Mouse (Mus musculus) heart, adult 2 months (tissue): Measurements from ENCODE around the gene Ak4. TPM values are rescaled to one million over a fixed set of nuclear protein-coding genes. Genes with fewer than 3 reads are reported as not detected.

ENCODE experiments used
- DNase-seq, 2 experiments: peaks; one replicate each; pipeline ENCODE4 v3.0.0; 2021
- H3K27ac ChIP-seq: fragments of 200-600 bp; 2 replicates; pipeline ENCODE4 v1.8.1; 2022
- H3K27me3 ChIP-seq: fragments of 200-500 bp; 2 replicates; pipeline ENCODE4 v1.6.1; 2012; ENCODE audit warnings: mild to moderate bottlenecking, low read length, inconsistent platforms, mixed read lengths; ENCODE audit not compliant: control insufficient read depth, insufficient read depth
- H3K36me3 ChIP-seq: fragments of 200-500 bp; 2 replicates; pipeline ENCODE4 v1.6.1; 2012; ENCODE audit warnings: low read length, inconsistent platforms; ENCODE audit not compliant: control insufficient read depth, insufficient read depth
- H3K4me1 ChIP-seq: fragments of 200-500 bp; 2 replicates; pipeline ENCODE4 v1.6.1; 2011; ENCODE audit warnings: low read length; ENCODE audit not compliant: control insufficient read depth, insufficient read depth
- H3K4me3 ChIP-seq: fragments of 200-600 bp; 2 replicates; pipeline ENCODE4 v1.8.1; 2022
- H3K79me2 ChIP-seq: fragments of 200-500 bp; replicated peaks from 2 replicates; pipeline ENCODE4 v1.6.1; 2012; ENCODE audit warnings: mild to moderate bottlenecking, inconsistent platforms, low read length, moderate library complexity, mixed read lengths; ENCODE audit not compliant: control insufficient read depth, insufficient read depth
- H3K9ac ChIP-seq: fragments of 200-500 bp; 2 replicates; pipeline ENCODE4 v1.6.1; 2012; ENCODE audit warnings: low read depth, mild to moderate bottlenecking, control low read depth, inconsistent platforms, low read length, mixed read lengths
- CTCF ChIP-seq: fragments of 200-600 bp; IDR thresholded peaks from 2 replicates; pipeline ENCODE4 v1.8.1; 2022; ENCODE audit warnings: antibody characterized with exemption, mild to moderate bottlenecking, moderate library complexity
- EP300 ChIP-seq: fragments of 200-500 bp; IDR thresholded peaks from 2 replicates; pipeline ENCODE4 v1.6.1; 2011; ENCODE audit warnings: low read depth, low read length, control low read depth; ENCODE audit not compliant: insufficient read depth
- POLR2A ChIP-seq: fragments of 200-500 bp; IDR thresholded peaks from 2 replicates; pipeline ENCODE4 v1.6.1; 2011; ENCODE audit warnings: mild to moderate bottlenecking, low read depth, low read length, control low read depth; ENCODE audit not compliant: insufficient read depth
- WGBS: fragments of 180-500 bp; shearing (Covaris S2); methylation state at CpG from one replicate; pipeline ENCODE4 v1.1.7; 2018; 5-methylcytosine and 5-hydroxymethylcytosine counted together
- intact Hi-C: fragments of 180-260 bp; cut with DNase I; formaldehyde crosslinking; loops from one replicate; pipeline ENCODE4 v1.15.1; 2025
- polyA plus RNA-seq: library from polyadenylated mRNA; depleted of rRNA; stranded (reverse); fragments of >200 nt; gene quantifications from 2 replicates; pipeline ENCODE4 v1.2.3, GENCODE M21; 2012
- total RNA-seq, 2 experiments: library from RNA; stranded (reverse); gene quantifications; 2 replicates each; pipeline ENCODE4 v1.2.3; 2021

Gene Ak4
- total and polyA plus RNA-seq, 3 experiments, result 11.1 to 32.0 (median 31.8) TPM

DNA sequence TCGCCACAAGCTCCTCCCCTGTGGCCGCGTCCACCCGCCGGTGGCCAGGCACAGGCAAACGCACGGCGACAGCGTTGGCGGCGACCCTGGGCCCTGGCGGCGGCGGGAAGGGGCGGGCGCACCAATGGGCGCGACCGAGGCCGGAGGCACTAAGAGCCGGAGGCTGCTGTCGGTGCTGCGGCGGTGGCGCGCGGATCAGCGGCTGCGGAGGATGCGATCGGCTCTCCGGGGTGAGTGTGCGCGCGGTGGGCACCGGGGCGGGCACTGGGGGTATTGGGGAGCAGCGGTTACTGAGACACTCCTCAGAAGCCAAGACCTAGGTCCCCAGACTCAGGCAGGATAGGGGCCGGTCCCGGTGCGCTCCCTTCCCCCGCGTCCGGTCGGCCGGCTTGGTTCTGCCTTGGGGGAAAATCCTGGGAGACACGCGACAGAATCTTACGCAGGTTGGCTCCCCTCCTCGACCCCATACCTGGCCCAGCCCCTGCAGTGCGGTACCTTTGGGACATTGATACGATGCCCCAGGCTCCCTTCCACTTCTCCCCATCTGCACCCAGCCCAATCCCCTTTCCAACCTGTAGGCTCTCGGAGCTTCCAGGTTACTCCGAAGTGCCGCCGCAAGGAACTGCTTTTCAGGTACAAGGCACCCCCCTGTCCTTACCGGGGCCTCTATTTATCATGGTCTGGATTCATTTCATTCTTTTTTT, 77.6 kb downstream of the Ak4 start, which contains the start of gene Dnajc6:
Gene Dnajc6 (plus strand): TSS at position 115 of the 704 bp plus-strand sequence.
- H3K4me1 ChIP-seq, result no peaks in the 10 kb centered on the region
- peak within 1 kb of the TSS; percentile 44 for H3K4me3 ChIP-seq
- no peaks in the 10 kb centered on the region for H3K36me3 ChIP-seq
- no peak within 1 kb of the TSS for H3K27ac ChIP-seq
- peak within 1 kb of the TSS; percentile 59 for H3K9ac ChIP-seq
- under 1% methylated on average over 57 of the region's 57 CpGs for WGBS
- peaks cover 5% of the 10 kb centered on the region for H3K27me3 ChIP-seq
- H3K79me2 ChIP-seq, result no peaks in the 10 kb centered on the region
- intact Hi-C loops, result no loop called here
- TF ChIP-seq EP300, result no peak
- TF ChIP-seq CTCF, result no peak
- no peak for TF ChIP-seq POLR2A
- DNase-seq, result peak; percentile 12 to 32

DNA sequence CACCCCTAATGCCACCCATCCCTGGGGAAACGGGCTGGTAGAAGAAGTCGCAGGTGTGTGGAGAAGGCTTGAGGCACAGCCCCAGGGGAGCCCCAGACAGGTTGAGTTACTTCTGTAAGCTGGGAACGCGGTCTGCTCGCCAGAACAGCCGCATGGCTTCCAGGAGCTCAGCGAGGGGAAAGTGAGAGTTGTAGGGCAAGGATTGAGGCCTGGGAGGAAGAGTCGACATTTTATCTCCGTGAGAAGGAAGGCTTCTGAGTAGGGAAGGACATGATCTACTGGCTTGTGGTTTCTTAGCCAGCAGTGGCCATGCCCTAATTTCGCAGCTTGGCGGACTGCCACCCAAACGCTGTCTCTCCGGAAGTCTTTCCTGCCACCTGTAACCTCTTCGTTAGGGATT, 78.3 kb downstream of the Ak4 start:
- H3K9ac ChIP-seq, result no peak overlapping the region
- intact Hi-C loops, result no loop called here
- no peak overlapping the region for H3K27ac ChIP-seq
- peaks cover 5% of the 10 kb centered on the region for H3K27me3 ChIP-seq
- no peak for TF ChIP-seq POLR2A
- no peak for TF ChIP-seq EP300
- TF ChIP-seq CTCF, result no peak
- H3K4me3 ChIP-seq, result no peak overlapping the region
- H3K79me2 ChIP-seq, result no peaks in the 10 kb centered on the region
- no peaks in the 10 kb centered on the region for H3K36me3 ChIP-seq
- no peaks in the 10 kb centered on the region for H3K4me1 ChIP-seq
- peak in 1 of 2 experiments; percentile 8 for DNase-seq
- WGBS, result 3% methylated on average over 14 of the region's 14 CpGs

DNA sequence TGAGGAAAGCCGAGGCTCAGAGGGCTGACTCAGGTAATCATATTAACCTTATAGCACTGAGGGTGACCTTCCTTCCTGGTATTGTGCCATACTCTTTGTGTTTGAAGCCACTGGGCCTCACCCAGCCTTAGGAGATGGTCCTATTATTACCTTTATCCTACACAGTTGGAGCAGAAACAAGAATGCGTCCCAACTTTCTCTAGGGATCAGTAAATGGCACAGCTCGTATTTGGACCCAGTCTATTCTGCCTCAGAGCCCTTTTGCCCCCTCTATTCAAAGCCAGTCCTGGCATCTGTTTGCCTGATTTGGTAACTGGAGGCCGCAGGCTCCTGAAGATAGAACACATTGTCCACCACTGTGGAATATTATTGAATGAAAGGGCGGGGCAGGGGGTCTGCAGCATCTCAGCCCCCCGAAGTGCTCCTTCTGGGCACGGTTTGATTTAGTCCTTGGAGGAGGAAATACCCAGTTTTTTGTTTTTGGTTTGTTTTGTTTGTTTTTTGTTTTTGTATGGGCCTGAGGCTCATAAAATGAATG, 85.5 kb downstream of the Ak4 start:
- peaks cover 6% of the 10 kb centered on the region for H3K27me3 ChIP-seq
- no peaks in the 10 kb centered on the region; the same call in 1 of the 2 replicates for H3K4me1 ChIP-seq
- H3K9ac ChIP-seq, result no peak overlapping the region
- no peak for DNase-seq
- H3K4me3 ChIP-seq, result no peak overlapping the region
- intact Hi-C loops, result no loop called here
- no peaks in the 10 kb centered on the region for H3K79me2 ChIP-seq
- TF ChIP-seq POLR2A (no peak), EP300 (no peak)
- no peaks in the 10 kb centered on the region for H3K36me3 ChIP-seq
- no peak overlapping the region for H3K27ac ChIP-seq
- 68% methylated on average over 7 of the region's 7 CpGs for WGBS

DNA sequence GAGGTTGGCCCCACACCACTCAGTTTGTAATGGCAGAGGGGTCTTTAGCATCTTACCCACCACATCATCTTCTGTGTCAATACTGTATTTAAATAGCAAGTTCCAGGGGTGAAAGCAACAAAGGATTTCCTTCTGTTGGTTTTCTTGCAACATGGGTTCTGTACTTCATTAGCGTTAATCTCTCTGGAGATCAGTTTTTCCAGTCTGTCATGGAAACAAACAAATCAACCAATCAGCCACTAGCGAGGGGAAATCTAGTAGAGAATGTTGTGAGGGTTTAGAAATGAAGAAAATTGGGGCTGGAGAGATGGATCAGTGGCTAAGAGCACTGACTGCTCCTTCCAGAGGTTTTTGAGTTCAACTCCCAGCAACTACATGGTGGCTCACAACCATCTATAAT, 86.9 kb downstream of the Ak4 start:
- Histone ChIP-seq H3K36me3 (no peaks in the 10 kb centered on the region), H3K27ac (no peak overlapping the region), H3K9ac (no peak overlapping the region), H3K4me1 (no peaks in the 10 kb centered on the region; the same call in 1 of the 2 replicates), H3K27me3 (peaks cover 6% of the 10 kb centered on the region), H3K4me3 (no peak overlapping the region), H3K79me2 (no peaks in the 10 kb centered on the region)
- 56% methylated on average over 2 of the region's 2 CpGs for WGBS
- TF ChIP-seq POLR2A, result no peak
- DNase-seq, result no peak
- intact Hi-C loops, result no loop called here

DNA sequence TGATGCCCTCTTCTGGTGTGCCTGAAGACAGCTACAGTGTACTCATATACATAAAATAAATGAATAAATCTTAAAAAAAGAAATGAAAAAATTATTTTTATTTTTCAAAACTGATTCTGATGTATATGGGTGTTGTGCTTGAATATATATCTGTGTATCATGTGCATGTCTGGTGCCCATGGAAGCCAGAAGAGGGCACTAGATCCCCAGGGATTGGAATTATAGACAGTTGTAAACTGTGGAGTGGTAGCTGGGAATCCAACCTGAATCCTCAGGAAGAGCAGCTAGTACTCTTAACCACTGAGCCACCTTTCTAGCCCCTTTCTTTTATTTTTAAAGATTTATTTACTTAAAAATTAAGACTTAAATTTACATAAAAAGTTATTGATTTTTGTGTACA, 87.3 kb downstream of the Ak4 start:
- no peaks in the 10 kb centered on the region; the same call in 1 of the 2 replicates for H3K4me1 ChIP-seq
- H3K27me3 ChIP-seq, result peaks cover 6% of the 10 kb centered on the region
- no peaks in the 10 kb centered on the region for H3K36me3 ChIP-seq
- no peak overlapping the region for H3K4me3 ChIP-seq
- intact Hi-C loops, result no loop called here
- TF ChIP-seq EP300 (no peak), POLR2A (no peak), CTCF (no peak)
- H3K27ac ChIP-seq, result no peak overlapping the region
- H3K9ac ChIP-seq, result no peak overlapping the region
- no peak for DNase-seq
- H3K79me2 ChIP-seq, result no peaks in the 10 kb centered on the region
